Mouse (Mus musculus) hindbrain, postnatal 0 days (tissue): ENCODE measurements around the gene Slc11a1. TPM values are rescaled to one million over a fixed set of nuclear protein-coding genes. Genes with fewer than 3 reads are reported as not detected.
"Not testable (repeated sequence)": the region's sequence is repeated elsewhere in the genome, so short reads cannot be mapped to it uniquely, and the experiment has no call there.

ENCODE experiments used
- ATAC-seq: fragments of 200-750 bp; cut with Nextera tagmentation; 2 replicates; pipeline ENCODE4 v1.8.0; 2017; ENCODE audit warnings: mild to moderate bottlenecking, moderate TSS enrichment, moderate library complexity
- DNase-seq: peaks from one replicate; pipeline ENCODE4 v3.0.0-alpha.2; 2015; ENCODE audit warnings: low spot score
- H3K27ac ChIP-seq: fragments of 300-500 bp; sonication (generic); 2 replicates; pipeline ENCODE4 v1.5.1; 2014; ENCODE audit warnings: mild to moderate bottlenecking
- H3K27me3 ChIP-seq: fragments of 300-500 bp; sonication (generic); 2 replicates; pipeline ENCODE4 v1.6.1; 2014; ENCODE audit warnings: low read length, mixed read lengths; ENCODE audit not compliant: insufficient read depth
- H3K36me3 ChIP-seq: fragments of 300-500 bp; sonication (generic); 2 replicates; pipeline ENCODE4 v1.6.1; 2014; ENCODE audit warnings: low read length, mixed read lengths; ENCODE audit not compliant: insufficient read depth
- H3K4me1 ChIP-seq: fragments of 300-500 bp; sonication (generic); 2 replicates; pipeline ENCODE4 v1.6.1; 2014; ENCODE audit warnings: antibody characterized with exemption, low read length, mixed read lengths; ENCODE audit not compliant: insufficient read depth
- H3K4me2 ChIP-seq: fragments of 300-500 bp; sonication (generic); 2 replicates; pipeline ENCODE4 v1.6.1; 2014; ENCODE audit warnings: low read depth, mild to moderate bottlenecking, low read length, moderate library complexity, mixed read lengths
- H3K4me3 ChIP-seq: fragments of 300-500 bp; sonication (generic); 2 replicates; pipeline ENCODE4 v1.5.1; 2014; ENCODE audit warnings: low read length
- H3K9ac ChIP-seq: fragments of 300-500 bp; sonication (generic); replicated peaks from 2 replicates; pipeline ENCODE4 v1.6.1; 2014; ENCODE audit warnings: mild to moderate bottlenecking, low read length, moderate library complexity, mixed read lengths
- H3K9me3 ChIP-seq: fragments of 300-500 bp; sonication (generic); 2 replicates; pipeline ENCODE4 v1.6.1; 2016; ENCODE audit warnings: low read length, mixed read lengths
- CTCF ChIP-seq: IDR thresholded peaks from 2 replicates; pipeline ENCODE4 v1.5.1; 2016; ENCODE audit warnings: antibody characterized with exemption, control low read depth, low read depth
- WGBS: fragments of 180-500 bp; shearing (Covaris S2); extraction: QIAGEN DNeasy Blood & Tissue Kit; methylation state at CpG from one replicate; pipeline ENCODE4 v1.1.7; 2014; 5-methylcytosine and 5-hydroxymethylcytosine counted together
- polyA plus RNA-seq: library from polyadenylated mRNA; unstranded; fragments of >200 nt; fragmentation: Nextera tagmentation; extraction: Ambion mirVana; gene quantifications from 2 replicates; pipeline ENCODE4 v1.2.1, GENCODE M21; 2015
- total RNA-seq: library from RNA; depleted of rRNA; stranded (reverse); fragments of >200 nt; gene quantifications from 2 replicates; pipeline ENCODE4 v1.2.3, GENCODE M21; 2014

Slc11a1 gene
- total and polyA plus RNA-seq, 2 experiments from 2014 or later, result 2.9 to 10.6 TPM

GRCm38 (mm10) chr1:74394858-74395257, 19.9 kb downstream of the Slc11a1 start:
- no peak overlapping the region for H3K4me2 ChIP-seq
- no peak overlapping the region for H3K27ac ChIP-seq
- WGBS, result 86% methylated on average over 15 of the region's 15 CpGs
- TF ChIP-seq CTCF, result no peak
- no peak for DNase-seq
- H3K9ac ChIP-seq, result no peak overlapping the region
- peaks cover 6% of the 10 kb centered on the region; the same call in 1 of the 2 replicates for H3K36me3 ChIP-seq
- H3K4me1 ChIP-seq, result peaks cover 4% of the 10 kb centered on the region; the same call in 1 of the 2 replicates
- ATAC-seq, result no peak
- H3K4me3 ChIP-seq, result no peak overlapping the region
- H3K9me3 ChIP-seq, result no peaks in the 10 kb centered on the region
- no peaks in the 10 kb centered on the region for H3K27me3 ChIP-seq

DNA sequence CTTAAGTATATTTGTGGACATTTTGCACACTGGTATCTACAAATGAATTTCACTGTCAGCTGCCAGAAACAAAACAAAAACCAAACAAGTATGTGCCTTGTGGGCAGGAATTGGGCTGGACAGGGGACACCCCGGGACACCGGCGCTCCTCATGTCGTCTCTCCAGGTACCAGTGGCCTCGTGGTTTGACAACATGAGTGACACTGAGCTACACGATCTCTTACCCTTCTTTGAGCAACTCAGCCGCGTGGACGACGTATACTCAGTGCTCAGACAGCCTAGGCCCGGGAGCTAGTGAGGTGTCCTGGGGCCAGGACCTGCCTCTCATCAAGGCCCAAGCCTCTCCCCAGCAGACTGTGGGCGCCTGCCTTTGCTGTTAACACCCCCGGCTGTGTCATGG, 20.3 kb downstream of the Slc11a1 start:
- Histone ChIP-seq H3K9ac (no peak overlapping the region), H3K4me2 (no peak overlapping the region), H3K4me3 (no peak overlapping the region), H3K27me3 (no peaks in the 10 kb centered on the region), H3K36me3 (peaks cover 6% of the 10 kb centered on the region; the same call in 1 of the 2 replicates), H3K27ac (no peak overlapping the region), H3K9me3 (no peaks in the 10 kb centered on the region), H3K4me1 (peaks cover 4% of the 10 kb centered on the region; the same call in 1 of the 2 replicates)
- no peak for TF ChIP-seq CTCF
- ATAC-seq (no peak), DNase-seq (no peak)
- 87% methylated on average over 12 of the region's 13 CpGs for WGBS

DNA sequence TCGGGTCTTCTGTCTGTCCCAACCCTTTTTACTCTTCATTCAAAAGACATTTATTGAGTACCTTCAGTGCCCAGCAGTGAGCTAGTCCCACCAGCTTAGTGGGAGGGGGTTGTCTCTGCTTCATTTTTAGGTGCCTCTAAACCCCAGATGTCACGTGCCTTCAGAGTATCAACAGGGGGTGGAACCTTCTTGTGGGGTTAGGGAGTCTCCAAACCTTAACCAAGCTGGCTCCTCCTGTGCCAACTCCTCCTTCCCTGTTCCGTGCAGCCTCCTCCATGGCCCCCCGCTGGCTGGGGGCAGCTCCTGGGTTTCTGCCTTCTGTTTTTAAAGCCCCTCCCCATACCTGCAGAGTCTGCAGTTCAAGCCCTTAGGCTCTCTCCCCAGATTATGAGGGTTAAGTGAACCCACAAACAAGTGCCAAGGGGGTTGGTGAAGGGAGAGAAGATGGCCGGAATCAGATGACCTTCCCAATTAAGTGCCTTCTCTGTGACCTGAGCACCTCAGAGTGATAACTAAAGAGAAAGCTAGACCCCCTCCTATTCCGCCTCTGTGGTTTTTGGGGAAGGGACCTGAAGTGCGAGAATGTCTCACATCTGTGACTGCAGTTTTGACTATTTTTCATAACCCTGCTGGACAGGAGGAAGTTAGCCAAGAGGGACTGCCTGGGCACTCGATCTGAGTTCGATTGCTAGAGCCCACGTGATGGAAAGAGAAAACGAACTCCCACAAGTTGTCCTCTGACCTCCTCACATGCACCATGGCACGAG, 21.6 kb downstream of the Slc11a1 start:
- not testable (repeated sequence) for H3K4me1 ChIP-seq, ATAC-seq, DNase-seq, H3K9me3 ChIP-seq, H3K9ac ChIP-seq, H3K36me3 ChIP-seq, H3K27me3 ChIP-seq
- Histone ChIP-seq H3K4me3 (peak overlapping the region; percentile 42), H3K4me2 (peak overlapping the region; percentile 86), H3K27ac (peak overlapping the region; percentile 26; the same call in 1 of the 2 replicates)
- 10% methylated on average over 11 of the region's 12 CpGs for WGBS

DNA sequence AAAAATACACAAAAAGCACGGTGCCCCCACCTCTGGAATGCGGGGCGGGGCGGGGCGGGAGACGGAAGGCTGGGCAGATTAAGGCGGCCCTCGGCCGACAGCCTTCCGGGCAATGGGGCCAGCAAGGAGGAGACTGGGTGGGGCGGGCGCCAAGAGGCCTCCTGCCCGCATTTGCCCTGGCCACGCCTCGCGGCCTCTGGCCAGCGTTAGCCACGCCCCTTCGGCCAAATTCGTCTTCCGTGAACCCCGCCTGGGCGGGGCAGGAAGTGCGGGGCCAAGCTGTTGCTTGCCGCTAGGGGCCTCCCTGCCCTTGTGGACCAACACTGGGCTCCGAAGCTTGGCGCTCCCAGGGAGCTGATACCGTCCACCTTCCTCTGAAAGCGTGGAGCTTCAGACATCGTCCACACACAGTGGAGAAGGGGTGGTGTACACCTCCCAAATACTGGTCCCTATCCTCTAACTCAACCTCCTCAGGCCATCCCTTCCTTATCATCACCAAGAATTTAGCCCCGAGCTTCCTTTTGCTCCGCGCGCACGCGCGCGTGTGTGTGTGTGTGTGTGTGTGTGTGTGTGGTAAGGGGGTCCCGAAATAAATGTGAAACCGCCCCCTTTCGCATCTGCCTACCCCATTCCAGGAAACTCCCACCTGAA, 22.4 kb downstream of the Slc11a1 start:
- ATAC-seq, result peak; percentile 91
- peak overlapping the region; percentile 86 for H3K4me2 ChIP-seq
- under 1% methylated on average over 41 of the region's 41 CpGs for WGBS
- H3K4me3 ChIP-seq, result peak overlapping the region; percentile 42
- H3K27ac ChIP-seq, result peak overlapping the region; percentile 54; the same call in 1 of the 2 replicates
- H3K9me3 ChIP-seq, result no peaks in the 10 kb centered on the region
- H3K27me3 ChIP-seq, result no peaks in the 10 kb centered on the region
- H3K4me1 ChIP-seq, result 0 out of 2 replicates have a peak, but pooled peaks cover 2% of the 10 kb centered on the region
- peak; percentile 95 for DNase-seq
- peak; percentile 85 for TF ChIP-seq CTCF
- H3K9ac ChIP-seq, result peak overlapping the region; percentile 46
- peaks cover 6% of the 10 kb centered on the region; the same call in 1 of the 2 replicates for H3K36me3 ChIP-seq

GRCm38 (mm10) chr1:74397919-74398451, 23.0 kb downstream of the Slc11a1 start:
- WGBS, result 3% methylated on average over 11 of the region's 11 CpGs
- peaks cover 6% of the 10 kb centered on the region; the same call in 1 of the 2 replicates for H3K36me3 ChIP-seq
- no peaks in the 10 kb centered on the region for H3K27me3 ChIP-seq
- DNase-seq, result peak; percentile 70
- H3K9ac ChIP-seq, result peak overlapping the region; percentile 46
- H3K4me2 ChIP-seq, result peak overlapping the region; percentile 86
- peak overlapping the region; percentile 42 for H3K4me3 ChIP-seq
- no peaks in the 10 kb centered on the region for H3K4me1 ChIP-seq
- peak; percentile 38 for ATAC-seq
- TF ChIP-seq CTCF, result peak; percentile 71
- H3K9me3 ChIP-seq, result no peaks in the 10 kb centered on the region
- H3K27ac ChIP-seq, result peak overlapping the region; percentile 54; the same call in 1 of the 2 replicates

- ATAC-seq (no peak), DNase-seq (no peak)
- WGBS, result 87% methylated on average over 3 of the region's 3 CpGs
- Histone ChIP-seq H3K4me2 (no peak overlapping the region), H3K9ac (no peak overlapping the region), H3K27ac (no peak overlapping the region), H3K4me3 (no peak overlapping the region), H3K27me3 (no peaks in the 10 kb centered on the region), H3K9me3 (no peaks in the 10 kb centered on the region), H3K36me3 (no peaks in the 10 kb centered on the region), H3K4me1 (no peaks in the 10 kb centered on the region)
- no peak for TF ChIP-seq CTCF
These were observed 25.5 kb downstream of the Slc11a1 start for GRCm38 (mm10) chr1:74400531-74400930.
